Mouse (Mus musculus): Measurements from ENCODE around the gene Utp20.
"Not testable (repeated sequence)": the region's sequence is repeated elsewhere in the genome, so short reads cannot be mapped to it uniquely, and the experiment has no call there.

The Utp20 gene

DNA sequence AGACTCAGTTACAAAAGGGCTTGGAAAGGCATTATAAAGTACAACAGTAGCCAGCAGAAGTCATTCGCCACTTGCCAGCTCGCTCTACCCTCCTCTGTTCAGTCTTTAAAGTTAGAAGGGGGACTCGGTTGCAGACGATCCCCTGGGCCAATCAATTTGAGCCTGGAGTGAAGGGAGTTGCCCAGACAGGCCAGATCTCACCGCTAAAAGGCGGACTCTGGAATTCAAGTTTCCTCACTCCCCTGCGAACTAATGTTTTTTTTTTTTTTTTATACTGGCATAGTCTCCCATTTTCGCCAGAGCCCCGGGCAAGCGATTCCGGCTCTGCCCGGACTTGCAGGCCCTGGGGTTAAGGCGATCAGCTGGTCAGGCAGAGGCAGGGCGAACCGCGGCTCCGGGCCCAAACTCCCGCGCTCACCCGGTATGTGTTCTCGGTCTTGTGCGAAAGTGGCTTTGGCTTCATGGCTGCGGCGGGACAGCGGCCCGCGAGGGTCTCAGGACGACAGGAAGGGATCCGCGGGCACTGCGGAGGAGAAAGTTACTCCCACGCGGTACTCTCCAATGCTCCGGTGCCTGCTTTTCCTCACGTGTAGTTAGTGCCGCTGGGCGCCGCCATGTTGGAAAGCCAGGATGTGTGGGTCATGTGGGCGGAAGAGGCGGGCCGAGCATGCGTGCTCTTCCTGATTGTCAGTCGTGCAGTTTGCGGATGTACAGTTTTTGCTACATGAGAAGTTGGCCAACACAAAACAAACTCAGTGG lies at the start of gene Utp20:
TSS of gene Utp20 (minus strand) at position 617 of the 759 bp plus-strand sequence.
- DNase-seq (ENCODE audit: low read depth, low spot score) = peak; percentile 88

DNA sequence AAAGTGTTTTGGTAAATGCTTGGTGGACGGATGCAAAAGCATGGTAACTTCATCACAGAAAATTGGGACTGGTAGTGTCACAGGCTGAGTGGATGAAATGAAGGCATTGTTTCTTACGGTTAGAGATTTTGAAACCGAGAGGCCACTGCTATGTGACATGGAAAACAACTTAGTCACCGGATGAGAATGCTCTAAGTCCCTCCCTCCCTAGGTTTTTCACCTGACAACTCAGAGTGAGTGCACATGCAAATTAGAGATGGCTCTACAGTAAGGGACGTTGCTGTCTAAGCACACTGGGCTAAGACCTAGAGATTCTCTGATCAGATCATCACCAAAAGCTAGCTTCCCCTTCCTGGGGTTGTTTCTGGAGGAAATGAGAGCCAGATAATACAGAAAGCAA lies 48.3 kb upstream of the Utp20 start:
- no peak for DNase-seq (ENCODE audit: low read depth, low spot score)

DNA sequence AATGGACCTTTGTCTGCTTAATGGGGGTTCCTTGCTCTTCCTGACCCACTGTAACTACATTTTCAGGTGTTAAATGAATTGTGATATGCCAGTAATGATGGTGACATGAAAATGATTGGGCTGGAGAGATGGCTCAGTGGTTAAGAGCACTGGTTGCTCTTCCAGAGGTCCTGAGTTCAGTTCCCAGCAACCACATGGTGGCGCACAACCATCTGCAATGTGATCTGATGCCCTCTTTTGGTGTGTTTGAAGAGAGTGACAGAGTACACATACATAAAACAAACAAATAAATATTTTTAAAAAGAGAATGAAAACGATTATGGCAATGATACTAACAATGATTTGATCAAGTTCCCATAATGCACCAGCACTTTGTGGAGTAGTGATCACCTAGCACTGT lies 39.4 kb upstream of the Utp20 start:
- no peak for DNase-seq (ENCODE audit: low read depth, low spot score)

DNA sequence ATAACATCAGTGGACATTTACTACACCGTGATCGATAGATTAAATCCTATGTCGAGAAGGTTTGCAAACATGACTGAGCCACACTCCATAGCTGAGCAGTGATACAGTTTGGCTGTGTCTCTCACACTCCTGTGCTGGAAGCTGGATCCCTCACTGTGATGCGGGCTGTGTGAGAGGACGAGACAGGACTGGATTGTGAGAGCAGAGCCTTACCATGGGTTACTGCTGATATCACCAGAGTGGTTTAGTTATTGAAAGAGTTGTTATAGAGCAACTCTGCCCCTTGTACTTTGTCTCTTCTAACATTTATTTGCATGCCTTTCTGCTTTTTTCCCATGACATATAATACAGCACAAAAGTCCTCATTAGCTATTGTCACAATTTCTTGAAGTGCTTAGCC lies 35.7 kb upstream of the Utp20 start:
- DNase-seq (ENCODE audit: low read depth, low spot score) = no peak

DNA sequence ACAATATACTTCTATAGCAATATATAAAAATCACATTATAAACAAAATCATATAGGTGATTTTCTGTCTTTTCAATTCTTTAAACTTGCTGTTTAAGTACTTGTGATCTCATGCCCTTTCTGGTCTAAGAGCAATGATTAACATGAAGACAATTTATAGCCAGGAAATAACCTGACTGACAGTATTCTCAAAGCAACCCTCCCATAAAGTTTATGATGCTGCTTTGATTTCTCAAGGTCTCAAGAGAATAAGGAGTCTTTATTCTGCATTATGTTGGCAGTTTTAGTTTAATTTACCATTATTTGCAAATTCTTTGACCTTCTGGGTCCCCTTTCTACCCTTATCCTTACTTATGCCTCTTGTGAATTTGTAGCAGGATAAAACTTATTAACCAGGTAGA lies 34.8 kb upstream of the Utp20 start:
- DNase-seq (ENCODE audit: low read depth, low spot score) = no peak

DNA sequence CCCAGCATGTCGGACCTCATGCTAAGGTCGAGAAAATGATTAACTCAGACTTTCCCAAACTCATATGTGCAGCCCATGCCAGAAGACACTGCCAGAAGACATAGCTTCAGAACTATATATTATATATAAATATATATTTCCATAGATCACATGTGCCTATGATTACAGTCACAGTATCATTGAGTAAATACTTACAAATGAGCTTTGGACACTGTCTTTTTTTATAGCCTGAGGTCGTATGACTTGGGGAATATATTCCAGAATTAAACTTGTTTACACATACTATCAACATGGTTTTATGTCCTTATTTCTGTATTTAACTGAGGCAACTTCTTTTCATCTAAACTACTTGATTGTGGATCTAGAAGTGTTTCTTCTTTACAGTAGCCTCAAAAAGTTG lies 34.3 kb upstream of the Utp20 start:
- no peak for DNase-seq (ENCODE audit: low read depth, low spot score)

DNA sequence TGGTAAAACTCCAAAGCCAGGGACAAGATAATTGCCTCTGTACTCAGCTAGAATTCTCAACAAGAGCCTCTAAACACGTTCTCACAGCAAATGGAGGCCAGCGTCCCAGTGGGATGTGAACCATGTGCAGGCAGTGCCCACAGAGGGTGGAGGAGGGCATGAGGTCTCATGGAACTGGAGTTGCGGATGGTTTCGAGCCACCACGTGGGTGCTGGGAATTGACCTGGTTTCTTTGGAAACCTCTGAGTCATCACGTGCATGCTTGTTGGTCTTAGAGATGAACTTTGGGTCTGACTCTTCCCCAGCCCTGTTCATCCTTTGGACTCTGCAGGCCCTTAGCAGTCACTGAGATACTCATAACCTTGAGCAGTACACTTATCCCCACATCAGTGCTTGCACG lies 26.7 kb upstream of the Utp20 start:
- no peak for DNase-seq (ENCODE audit: low read depth, low spot score)

DNA sequence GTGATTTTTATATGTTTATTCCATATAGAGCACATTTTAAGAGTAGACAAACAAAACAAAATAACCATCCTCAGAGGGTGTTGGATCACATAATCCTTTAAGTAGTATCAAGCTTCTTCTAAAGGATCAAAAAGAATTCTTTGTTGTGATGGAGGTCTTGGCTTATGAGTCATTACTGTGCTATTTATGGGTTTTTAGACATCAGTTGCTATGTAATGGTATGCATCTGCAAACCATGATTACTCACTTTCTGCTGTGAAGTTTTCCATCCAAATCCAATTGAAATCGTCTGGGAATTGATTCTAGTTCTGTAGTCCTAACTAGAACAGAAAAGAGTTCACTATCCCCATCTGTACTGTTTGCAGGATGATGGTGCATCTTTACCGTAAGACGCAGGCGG lies 23.4 kb upstream of the Utp20 start:
- DNase-seq (ENCODE audit: low read depth, low spot score) = peak; percentile 6

DNA sequence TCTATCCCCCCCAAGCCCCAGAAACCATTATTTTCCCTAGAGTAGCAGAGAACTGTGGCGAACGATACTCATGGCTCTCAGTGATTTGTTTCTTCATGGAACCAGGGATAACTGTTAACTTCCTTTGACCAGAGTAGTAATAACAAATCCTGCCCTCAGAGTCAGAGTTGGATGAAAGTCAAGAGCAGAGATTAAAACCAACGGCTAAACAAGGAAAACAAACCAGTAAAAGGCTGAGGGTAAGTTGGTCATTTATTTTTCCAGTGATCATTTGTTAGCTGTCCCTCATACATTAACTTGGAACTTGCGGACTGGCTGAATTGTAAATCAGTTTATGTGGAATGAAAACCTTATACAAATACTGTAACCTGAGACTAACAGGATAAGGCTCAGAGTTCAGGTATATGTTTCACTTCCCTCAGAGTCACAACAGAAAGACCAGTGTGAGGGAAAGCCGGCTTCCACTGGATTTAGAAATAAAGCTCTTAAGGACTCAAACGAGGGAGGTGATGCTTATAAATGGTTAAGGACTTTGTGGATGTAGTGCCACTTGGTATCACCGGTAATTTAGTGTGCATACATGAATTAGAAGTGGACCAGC lies 22.4 kb upstream of the Utp20 start:
- no peak for DNase-seq (ENCODE audit: low read depth, low spot score)

DNA sequence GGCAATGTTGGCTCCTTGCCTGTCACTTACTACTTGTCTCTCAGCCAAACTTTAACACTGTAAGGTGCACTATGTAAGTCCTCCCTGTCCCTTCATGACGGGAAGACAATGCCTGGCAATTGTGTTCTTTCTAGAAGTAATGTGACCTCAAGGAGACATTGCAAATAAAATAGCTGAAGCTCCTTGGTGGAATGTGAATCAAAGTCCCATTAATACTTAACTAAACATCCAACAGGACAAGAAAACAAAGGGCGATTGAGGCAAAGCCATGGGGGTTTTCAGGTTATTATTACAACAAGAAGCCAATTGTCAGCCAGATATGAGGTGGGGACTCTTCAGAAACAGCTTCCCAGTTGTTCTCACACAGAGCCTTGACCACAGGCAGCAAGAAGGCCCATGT lies 7.6 kb upstream of the Utp20 start:
- no peak for DNase-seq (ENCODE audit: low read depth, low spot score)

DNA sequence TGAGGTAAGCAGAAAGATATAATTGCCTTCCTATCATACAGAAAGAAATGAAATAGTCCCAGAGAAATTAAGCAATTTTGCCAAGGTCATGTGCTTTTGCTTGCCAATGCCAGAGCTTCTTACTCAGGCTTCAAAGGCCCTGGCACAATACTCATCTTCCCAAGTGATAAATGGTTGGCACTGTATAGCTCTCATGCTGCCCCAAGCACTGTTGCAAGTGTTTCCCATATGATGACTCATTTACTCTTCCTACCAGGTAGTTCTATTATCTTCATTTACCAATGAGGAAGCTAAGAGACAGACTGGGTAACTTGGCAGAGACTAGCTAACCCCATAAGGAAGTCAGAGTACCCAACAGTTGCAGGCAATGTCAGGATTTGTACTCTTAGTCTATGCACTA lies 1.8 kb upstream of the Utp20 start:
- DNase-seq (ENCODE audit: low read depth, low spot score) = no peak

DNA sequence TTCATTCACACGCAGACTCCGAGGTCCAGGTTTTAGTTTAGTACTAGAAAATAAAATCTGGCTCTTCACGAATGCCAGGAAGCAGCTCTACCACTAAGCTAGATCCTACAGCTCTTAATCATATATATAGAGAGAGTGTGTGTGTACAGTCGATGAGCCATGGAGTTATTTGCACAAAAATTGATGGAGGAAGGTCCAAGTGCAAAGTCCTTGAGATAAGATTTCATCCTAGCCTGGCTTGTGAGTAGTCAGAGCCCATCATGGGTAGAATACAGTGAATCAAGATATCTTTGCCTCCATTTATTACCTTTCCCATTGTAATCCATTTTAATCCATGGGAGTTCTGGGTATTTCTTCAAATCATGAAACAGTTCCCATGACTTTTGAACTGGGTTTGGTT lies 992 bp upstream of the Utp20 start:
- DNase-seq (ENCODE audit: low read depth, low spot score) = no peak

DNA sequence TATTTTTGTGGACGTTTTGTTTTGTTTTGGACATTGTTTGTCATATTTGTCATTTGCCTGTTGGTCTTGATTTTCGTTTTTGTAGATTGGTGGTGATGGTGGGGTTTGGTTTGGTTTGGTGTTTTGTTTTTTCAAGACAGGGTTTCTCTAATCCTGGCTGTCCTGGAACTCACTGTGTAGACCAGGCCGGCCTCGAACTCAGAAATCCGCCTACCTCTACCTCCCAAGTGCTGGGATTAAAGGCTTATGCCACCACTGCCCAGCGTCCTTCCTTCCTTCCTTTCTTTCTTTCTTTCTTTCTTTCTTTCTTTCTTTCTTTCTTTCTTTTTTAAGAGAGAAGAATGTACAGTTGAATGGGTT lies 323 bp upstream of the Utp20 start:
- not testable (repeated sequence) for DNase-seq (ENCODE audit: low read depth, low spot score)

DNA sequence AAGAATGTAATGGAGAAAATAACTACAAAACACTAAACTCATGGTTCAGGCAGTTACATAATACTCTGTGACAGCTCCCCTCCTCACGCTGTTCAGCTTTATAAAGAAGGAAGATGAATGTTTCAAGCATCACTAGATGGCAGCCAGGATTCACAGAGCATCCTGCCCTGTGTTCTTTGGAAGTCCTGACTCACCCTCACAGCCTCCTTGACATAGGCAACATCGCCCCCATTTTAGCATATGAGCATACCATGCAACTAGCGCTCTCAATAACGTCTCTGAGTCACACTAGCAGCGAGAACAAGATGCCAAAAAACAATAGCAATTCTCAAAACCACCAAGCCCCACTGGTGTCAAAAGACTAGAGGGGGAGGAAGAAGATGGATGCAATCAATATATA lies 9.3 kb downstream of the Utp20 start:
- peak; percentile 29 for DNase-seq (ENCODE audit: low read depth, low spot score)

DNA sequence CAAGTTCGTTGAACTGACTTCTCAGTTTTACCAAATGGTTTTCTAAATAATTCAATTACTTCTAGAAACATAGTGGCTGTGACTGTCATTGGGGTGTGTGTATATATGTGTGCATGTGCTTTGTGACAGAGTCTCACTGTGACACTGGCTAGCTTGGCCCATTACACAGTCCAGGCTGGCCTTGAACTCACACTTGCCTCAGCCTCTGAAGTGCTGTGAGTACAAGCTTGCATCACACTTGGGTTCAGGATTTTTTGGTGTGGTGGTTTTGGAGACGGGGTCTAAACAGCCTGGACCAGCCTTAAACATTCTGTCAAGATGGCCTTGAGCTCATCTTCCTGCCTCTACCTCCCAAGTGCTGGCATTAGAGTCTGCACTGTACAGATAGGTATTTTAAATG lies 11.3 kb downstream of the Utp20 start:
- DNase-seq (ENCODE audit: low read depth, low spot score) = no peak

DNA sequence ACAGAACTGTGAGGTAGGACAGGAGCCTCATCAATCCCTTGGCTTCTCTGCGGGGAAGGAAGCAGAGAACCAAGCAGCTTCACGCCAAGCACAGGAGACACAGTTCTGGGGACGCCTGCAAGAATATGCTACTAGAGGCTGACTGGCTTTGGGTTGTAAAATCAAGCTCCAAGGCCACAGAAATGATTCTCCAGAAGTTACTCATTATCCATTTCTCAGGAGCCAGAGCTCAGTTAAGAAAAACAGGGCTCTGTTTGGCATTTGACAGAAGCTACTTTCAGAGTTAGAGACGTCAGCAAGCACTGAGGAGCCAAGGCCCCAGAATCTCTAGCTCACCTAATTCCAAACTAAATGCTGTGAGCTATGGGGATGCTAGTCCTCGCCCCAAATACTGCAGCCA lies 14.9 kb downstream of the Utp20 start:
- DNase-seq (ENCODE audit: low read depth, low spot score) = no peak

DNA sequence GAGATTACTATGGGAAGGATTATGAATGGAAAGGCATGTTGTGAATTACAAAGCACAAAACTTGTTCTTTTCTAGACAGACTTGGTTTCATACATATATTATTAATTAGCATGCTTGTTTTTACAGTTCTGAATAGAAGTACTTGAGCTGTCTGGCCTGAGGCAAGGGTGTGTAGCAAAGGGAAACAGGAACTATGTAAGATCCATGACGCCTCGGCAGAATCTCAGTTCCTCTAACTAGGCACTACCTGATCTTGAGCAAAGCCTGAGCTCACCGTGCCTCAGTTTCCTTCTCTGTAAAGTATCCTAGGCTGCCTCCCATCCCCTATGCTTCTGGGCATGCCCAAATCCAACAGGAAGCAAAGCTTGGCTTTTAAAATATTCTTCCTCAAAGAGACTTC lies 24.4 kb downstream of the Utp20 start:
- DNase-seq (ENCODE audit: low read depth, low spot score) = no peak

DNA sequence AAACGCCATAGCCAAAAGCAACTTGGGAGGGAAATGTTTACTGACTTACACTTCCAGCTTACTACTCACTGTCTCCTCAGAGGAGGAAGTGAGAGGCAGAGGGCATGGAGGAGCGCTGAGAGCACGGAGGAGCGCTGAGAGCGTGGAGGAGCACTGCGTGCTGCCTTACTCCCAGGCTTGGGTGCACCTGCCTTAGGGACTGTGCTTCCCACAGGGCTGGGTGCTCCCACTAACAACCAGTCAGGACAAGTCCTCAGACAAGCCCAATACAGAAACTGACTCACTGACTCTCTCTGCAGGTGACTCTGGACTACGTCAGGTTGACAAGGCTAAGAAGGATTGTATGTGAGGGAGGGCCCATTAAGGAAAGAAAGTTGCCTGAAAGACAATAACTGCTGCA lies 27.2 kb downstream of the Utp20 start:
- no peak for DNase-seq (ENCODE audit: low read depth, low spot score)

DNA sequence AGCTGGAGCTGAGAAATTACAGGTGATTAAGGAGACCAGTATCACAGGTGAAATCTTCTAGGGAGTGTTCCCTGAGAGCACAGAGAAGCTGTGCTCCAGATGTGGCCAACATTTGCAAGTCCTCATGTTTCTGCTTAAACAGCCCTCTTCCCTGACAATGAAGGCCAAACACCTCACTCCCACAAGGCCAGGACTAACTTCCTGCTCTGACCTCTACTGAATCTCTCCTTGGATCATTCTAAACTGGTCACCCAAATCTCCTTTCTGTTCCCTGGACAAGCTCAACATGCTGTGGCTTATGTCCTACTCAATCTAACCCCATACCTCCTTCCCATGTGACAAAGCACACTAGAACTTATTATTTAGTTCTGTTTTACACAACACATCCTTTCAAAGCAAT lies 29.2 kb downstream of the Utp20 start:
- no peak for DNase-seq (ENCODE audit: low read depth, low spot score)

DNA sequence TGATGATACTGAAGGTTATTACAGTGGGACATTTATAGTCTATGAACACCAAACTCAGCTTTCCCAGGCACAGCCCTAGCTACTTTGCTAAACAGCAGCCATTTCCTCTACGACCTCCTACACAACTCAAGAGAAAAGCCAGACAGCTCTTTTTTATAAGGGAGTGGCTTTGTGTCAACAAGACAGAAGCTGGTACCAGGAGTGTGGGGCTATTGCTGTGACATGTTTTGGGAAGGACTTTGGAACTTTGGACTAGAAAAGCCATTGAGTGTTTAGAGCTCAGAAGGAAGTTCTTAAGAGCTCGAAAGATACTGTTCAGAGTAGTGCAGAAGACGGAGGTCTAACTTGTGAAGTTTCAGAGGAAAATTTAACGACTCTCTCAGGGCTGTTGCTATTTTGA lies 29.7 kb downstream of the Utp20 start:
- no peak for DNase-seq (ENCODE audit: low read depth, low spot score)

DNA sequence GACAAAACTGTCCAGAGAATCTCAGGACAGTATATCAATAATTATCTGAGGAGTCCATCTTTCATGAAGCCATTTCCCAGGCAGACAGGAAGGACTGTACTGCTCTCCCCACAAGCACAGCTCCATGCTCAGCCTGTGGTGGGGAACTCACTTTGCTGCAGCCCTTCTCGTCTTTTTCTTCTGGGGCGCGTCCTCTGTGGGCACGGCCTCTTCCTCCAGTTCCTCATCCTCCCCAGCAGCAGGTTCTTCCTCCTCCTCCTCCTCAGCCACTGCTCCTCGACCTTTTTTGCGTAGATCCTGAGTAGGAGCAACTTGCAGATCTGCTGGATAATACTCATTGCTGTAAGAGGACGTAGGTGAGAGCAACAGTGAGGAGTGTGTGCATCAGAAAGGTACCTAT lies 31.4 kb downstream of the Utp20 start:
- DNase-seq (ENCODE audit: low read depth, low spot score) = no peak

DNA sequence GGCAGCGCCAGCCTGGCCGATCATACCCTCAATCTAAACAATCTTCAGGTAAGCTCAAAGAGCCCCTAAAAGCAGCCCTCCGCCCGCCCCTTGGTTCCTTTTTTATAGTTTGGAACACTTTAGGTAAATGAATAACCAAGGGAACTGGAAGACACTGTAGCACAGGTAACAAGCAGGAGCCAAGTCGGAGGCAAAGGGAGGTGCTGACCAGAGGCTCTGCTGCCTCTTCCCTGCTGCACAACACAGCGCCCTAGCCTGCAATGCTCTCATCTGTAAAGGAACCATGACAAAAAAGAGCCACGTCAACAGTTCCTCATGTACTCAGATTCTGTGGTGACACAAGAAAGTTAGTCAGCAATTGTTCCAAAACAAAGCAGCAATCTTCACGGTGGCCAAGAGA lies 32.0 kb downstream of the Utp20 start:
- no peak for DNase-seq (ENCODE audit: low read depth, low spot score)

DNA sequence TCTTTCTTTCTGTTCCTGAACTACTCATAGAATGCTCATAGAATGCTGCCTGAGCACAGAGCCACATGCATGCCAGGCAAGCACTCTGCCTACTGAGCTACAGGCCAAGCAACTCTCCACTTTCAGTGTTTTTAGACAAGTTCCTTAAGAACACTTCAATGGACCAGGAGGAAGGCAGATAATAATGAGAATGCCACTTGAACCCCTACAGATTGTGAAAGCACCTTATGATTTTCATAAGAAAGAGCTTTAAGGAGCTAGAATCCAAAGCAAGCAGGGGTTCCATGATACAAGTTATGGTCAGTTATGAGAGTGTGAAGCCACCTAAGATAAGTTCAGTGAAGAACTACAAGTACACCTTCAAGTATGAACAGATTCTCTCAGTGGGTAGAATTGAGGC lies 32.9 kb downstream of the Utp20 start:
- no peak for DNase-seq (ENCODE audit: low read depth, low spot score)

DNA sequence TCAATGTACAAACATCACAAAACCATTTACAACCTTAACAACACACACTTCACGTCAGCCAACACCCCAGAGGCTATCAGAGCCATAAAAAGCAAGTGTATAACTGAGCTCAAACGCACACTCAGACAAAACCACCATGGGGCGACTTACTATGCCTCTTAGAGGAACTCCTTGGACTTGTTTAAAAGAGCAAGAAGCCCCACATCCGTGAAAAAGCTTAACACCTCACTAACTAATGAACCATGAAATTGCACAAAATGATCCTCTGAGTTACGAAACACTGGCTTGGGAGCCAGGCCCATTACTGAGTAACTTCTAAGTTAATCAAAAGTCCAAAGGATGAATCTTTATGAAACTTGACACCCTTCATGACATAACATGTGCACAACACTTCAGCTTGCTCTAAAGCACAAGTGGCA lies 42.1 kb downstream of the Utp20 start:
- DNase-seq (ENCODE audit: low read depth, low spot score) = no peak

Data from telencephalon, adult 2 months (tissue).